Mouse (Mus musculus) liver, postnatal 0 days (tissue): ENCODE measurements around the gene Arsa.

Source experiments
- CTCF ChIP-seq: sonication (generic); IDR thresholded peaks from 2 replicates; pipeline ENCODE4 v1.5.1; 2016; ENCODE audit warnings: antibody characterized with exemption, low read depth
- EP300 ChIP-seq: IDR thresholded peaks from 2 replicates; pipeline ENCODE4 v1.6.1; 2016; ENCODE audit warnings: antibody characterized with exemption, low read depth, mild to moderate bottlenecking

DNA sequence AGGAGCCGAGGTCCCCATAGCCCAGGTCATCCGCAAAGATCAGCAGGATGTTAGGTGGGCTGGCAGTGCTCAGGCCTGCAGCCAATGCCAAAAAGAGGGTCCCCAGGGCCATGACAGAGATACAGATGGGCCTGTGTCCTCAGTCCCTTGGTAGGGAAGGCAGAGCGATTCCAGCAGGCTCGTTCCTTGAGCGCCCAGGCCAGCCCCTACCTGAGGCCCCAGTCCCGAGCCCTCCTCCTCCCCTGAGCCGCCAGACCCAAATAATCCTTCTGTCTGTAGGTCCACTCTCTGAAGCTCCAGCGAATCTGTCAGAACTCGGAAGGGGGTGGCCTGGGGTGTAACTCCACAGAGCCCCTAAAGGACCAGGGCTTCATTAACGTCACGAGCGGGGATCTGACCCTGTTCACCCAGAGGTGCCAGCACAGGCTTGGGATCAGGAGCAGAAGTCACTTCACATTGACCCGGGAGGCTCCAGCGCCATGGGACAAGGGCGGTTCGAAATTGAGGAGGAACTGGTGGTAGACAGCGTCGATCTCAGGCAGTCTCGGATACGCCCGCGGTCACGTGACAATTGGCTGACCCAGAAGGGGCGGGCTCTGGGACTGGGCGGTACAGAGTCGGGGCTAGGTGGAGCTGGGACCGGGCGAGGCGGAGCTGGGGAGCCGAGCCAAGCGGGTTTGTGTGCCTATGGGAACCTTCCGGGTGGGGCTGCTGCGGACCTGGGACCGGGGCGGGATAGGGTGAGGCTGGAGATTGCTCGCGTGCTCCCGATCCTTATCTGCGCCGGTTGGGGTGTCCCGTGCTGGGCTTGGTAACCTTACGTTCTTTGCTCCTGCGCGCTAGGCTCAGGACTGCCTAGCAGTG lies 1.4 kb downstream of the Arsa start:
- no peak for TF ChIP-seq CTCF
- no peak for TF ChIP-seq EP300
